Mouse (Mus musculus): ENCODE data around the gene Cpm.
"Not testable (repeated sequence)": the region's sequence is repeated elsewhere in the genome, so short reads cannot be mapped to it uniquely, and the experiment has no call there.

Gene Cpm

GRCm38 (mm10) chr10:117607051-117607803 is 22.1 kb upstream of the Cpm start:
- no peak for DNase-seq (ENCODE audit: low spot score in 2 of 2)

- DNase-seq (ENCODE audit: low spot score in 2 of 2) = no peak
Observed at GRCm38 (mm10) chr10:117607804-117608279, 21.5 kb upstream of the Cpm start.

- no peak for DNase-seq (ENCODE audit: low spot score in 2 of 2)
Observed at GRCm38 (mm10) chr10:117608487-117608886, 20.8 kb upstream of the Cpm start.

- DNase-seq (ENCODE audit: low spot score in 2 of 2) = no peak
Observed at GRCm38 (mm10) chr10:117608988-117609809, 20.1 kb upstream of the Cpm start.

GRCm38 (mm10) chr10:117609810-117610090 is 19.6 kb upstream of the Cpm start:
- DNase-seq (ENCODE audit: low spot score in 2 of 2) = no peak

- no peak for DNase-seq (ENCODE audit: low spot score in 2 of 2)
Observed at GRCm38 (mm10) chr10:117610160-117610764, 19.0 kb upstream of the Cpm start.

- no peak for DNase-seq (ENCODE audit: low spot score in 2 of 2)
Observed at GRCm38 (mm10) chr10:117610794-117611384, 18.4 kb upstream of the Cpm start.

GRCm38 (mm10) chr10:117611503-117611902 is 17.8 kb upstream of the Cpm start:
- no peak for DNase-seq (ENCODE audit: low spot score in 2 of 2)

- no peak for DNase-seq (ENCODE audit: low spot score in 2 of 2)
Observed at GRCm38 (mm10) chr10:117611976-117612375, 17.3 kb upstream of the Cpm start.

- DNase-seq (ENCODE audit: low spot score in 2 of 2) = no peak
Observed at GRCm38 (mm10) chr10:117612621-117613584, 16.4 kb upstream of the Cpm start.

GRCm38 (mm10) chr10:117613960-117614359 is 15.3 kb upstream of the Cpm start:
- no peak for DNase-seq (ENCODE audit: low spot score in 2 of 2)

- no peak for DNase-seq (ENCODE audit: low spot score in 2 of 2)
Observed at GRCm38 (mm10) chr10:117614387-117614786, 14.9 kb upstream of the Cpm start.

- no peak for DNase-seq (ENCODE audit: low spot score in 2 of 2)
Observed at GRCm38 (mm10) chr10:117615239-117615638, 14.1 kb upstream of the Cpm start.

GRCm38 (mm10) chr10:117615746-117616145 is 13.6 kb upstream of the Cpm start:
- no peak for DNase-seq (ENCODE audit: low spot score in 2 of 2)

- DNase-seq (ENCODE audit: low spot score in 2 of 2) = no peak
Observed at GRCm38 (mm10) chr10:117616191-117616680, 13.1 kb upstream of the Cpm start.

GRCm38 (mm10) chr10:117616765-117617164 is 12.5 kb upstream of the Cpm start:
- not testable (repeated sequence) for DNase-seq (ENCODE audit: low spot score in 2 of 2)

- no peak for DNase-seq (ENCODE audit: low spot score in 2 of 2)
Observed at GRCm38 (mm10) chr10:117617568-117618345, 11.5 kb upstream of the Cpm start.

- no peak for DNase-seq (ENCODE audit: low spot score in 2 of 2)
Observed at GRCm38 (mm10) chr10:117619041-117619861, 10.0 kb upstream of the Cpm start.

- no peak for DNase-seq (ENCODE audit: low spot score in 2 of 2)
Observed at GRCm38 (mm10) chr10:117619862-117620179, 9.5 kb upstream of the Cpm start.

Data from right cerebral cortex, postnatal 36 days (tissue).